Mouse (Mus musculus) macrophage (primary cell): ENCODE measurements around the gene 2410137M14Rik. TPM values are rescaled to one million over a fixed set of nuclear protein-coding genes. Genes with fewer than 3 reads are reported as not detected.

ENCODE experiments used
- H3K27ac ChIP-seq: fragments of 350-480 bp; formaldehyde crosslinking; 2 replicates; pipeline ENCODE4 v1.9.0; 2021
- H3K36me3 ChIP-seq: fragments of 350-480 bp; formaldehyde crosslinking; 2 replicates; pipeline ENCODE4 v1.9.0; 2021; ENCODE audit errors: inconsistent target
- H3K4me3 ChIP-seq: fragments of 350-480 bp; formaldehyde crosslinking; 2 replicates; pipeline ENCODE4 v1.9.0; 2021; ENCODE audit errors: inconsistent target
- H3K79me2 ChIP-seq: fragments of 350-480 bp; formaldehyde crosslinking; 2 replicates; pipeline ENCODE4 v1.9.0; 2021; ENCODE audit errors: inconsistent target
- WGBS: methylation state at CpG from one replicate; pipeline ENCODE4 v1.1.7; 2026; ENCODE audit warnings: inconsistent platforms; ENCODE audit not compliant: missing documents; 5-methylcytosine and 5-hydroxymethylcytosine counted together
- polyA plus RNA-seq: library from polyadenylated mRNA; stranded (reverse); fragments of 250-400 nt; gene quantifications from 3 replicates; pipeline ENCODE4 v1.2.4, GENCODE M21; 2018; ENCODE audit warnings: inconsistent platforms

The 2410137M14Rik gene
- polyA plus RNA-seq, 1 experiment from 2014 or later, result not detected

- WGBS, result 88% methylated on average over 8 of the region's 8 CpGs
- H3K27ac ChIP-seq, result no peak overlapping the region
- H3K79me2 ChIP-seq, result no peaks in the 10 kb centered on the region
- H3K4me3 ChIP-seq, result no peak overlapping the region
- no peaks in the 10 kb centered on the region for H3K36me3 ChIP-seq
These were observed 7.7 kb downstream of the 2410137M14Rik start for GRCm38 (mm10) chr17:36973271-36973787.

GRCm38 (mm10) chr17:36972791-36973190, 8.2 kb downstream of the 2410137M14Rik start:
- 48% methylated on average over 3 of the region's 3 CpGs for WGBS

GRCm38 (mm10) chr17:36971172-36971850, 9.7 kb downstream of the 2410137M14Rik start:
- WGBS, result 15% methylated on average over 6 of the region's 6 CpGs
- Histone ChIP-seq H3K79me2 (no peaks in the 10 kb centered on the region), H3K36me3 (no peaks in the 10 kb centered on the region), H3K27ac (no peak overlapping the region), H3K4me3 (no peak overlapping the region)

More at GRCm38 (mm10) chr17:36972791-36973190, 8.2 kb downstream of the 2410137M14Rik start:
- Histone ChIP-seq H3K27ac (no peak overlapping the region), H3K36me3 (no peaks in the 10 kb centered on the region), H3K79me2 (no peaks in the 10 kb centered on the region), H3K4me3 (no peak overlapping the region)

GRCm38 (mm10) chr17:36970316-36970890, 10.6 kb downstream of the 2410137M14Rik start:
- WGBS, result 80% methylated on average over 14 of the region's 14 CpGs
- Histone ChIP-seq H3K36me3 (no peaks in the 10 kb centered on the region), H3K27ac (no peak overlapping the region), H3K4me3 (no peak overlapping the region), H3K79me2 (no peaks in the 10 kb centered on the region)

GRCm38 (mm10) chr17:36966875-36967274, 14.2 kb downstream of the 2410137M14Rik start:
- Histone ChIP-seq H3K79me2 (no peaks in the 10 kb centered on the region), H3K27ac (no peak overlapping the region), H3K4me3 (no peak overlapping the region), H3K36me3 (no peaks in the 10 kb centered on the region)
- 9% methylated on average over 1 of the region's 1 CpGs for WGBS

- Histone ChIP-seq H3K79me2 (peaks cover 9% of the 10 kb centered on the region; the same call in 1 of the 2 replicates), H3K36me3 (peaks cover 6% of the 10 kb centered on the region; the same call in 1 of the 2 replicates), H3K27ac (no peak overlapping the region), H3K4me3 (no peak overlapping the region)
- 85% methylated on average over 1 of the region's 1 CpGs for WGBS
These were observed 19.9 kb downstream of the 2410137M14Rik start for GRCm38 (mm10) chr17:36961125-36961524.

- Histone ChIP-seq H3K79me2 (peaks cover 9% of the 10 kb centered on the region; the same call in 1 of the 2 replicates), H3K27ac (peak overlapping the region; percentile 56), H3K36me3 (peaks cover 22% of the 10 kb centered on the region; the same call in 1 of the 2 replicates), H3K4me3 (peak overlapping the region; percentile 94)
- WGBS, result 36% methylated on average over 12 of the region's 12 CpGs
These were observed 22.2 kb downstream of the 2410137M14Rik start for GRCm38 (mm10) chr17:36958884-36959283.

- peaks cover 22% of the 10 kb centered on the region; the same call in 1 of the 2 replicates for H3K36me3 ChIP-seq
- WGBS, result 1% methylated on average over 45 of the region's 46 CpGs
These were observed 22.9 kb downstream of the 2410137M14Rik start, which contains the start of the genes Znrd1 and Znrd1as for GRCm38 (mm10) chr17:36957999-36958743. Gene Znrd1, minus strand, starts transcription at chr17:36958559. Gene Znrd1as, plus strand, starts transcription at chr17:36958592.

GRCm38 (mm10) chr17:36953062-36953461, 28.0 kb downstream of the 2410137M14Rik start:
- WGBS, result 100% methylated on average over 1 of the region's 1 CpGs
- Histone ChIP-seq H3K79me2 (peaks cover 23% of the 10 kb centered on the region), H3K27ac (no peak overlapping the region), H3K4me3 (no peak overlapping the region), H3K36me3 (peaks cover 34% of the 10 kb centered on the region; the same call in 1 of the 2 replicates)

More at GRCm38 (mm10) chr17:36957999-36958743, 22.9 kb downstream of the 2410137M14Rik start, which contains the start of the genes Znrd1 and Znrd1as:
- Histone ChIP-seq H3K27ac (peak within 1 kb of the TSS; percentile 56), H3K79me2 (peaks cover 9% of the 10 kb centered on the region; the same call in 1 of the 2 replicates), H3K4me3 (peak within 1 kb of the TSS; percentile 94)

- 97% methylated on average over 2 of the region's 2 CpGs for WGBS
- no peak overlapping the region for H3K4me3 ChIP-seq
- peaks cover 19% of the 10 kb centered on the region for H3K79me2 ChIP-seq
- H3K36me3 ChIP-seq, result peaks cover 34% of the 10 kb centered on the region; the same call in 1 of the 2 replicates
- H3K27ac ChIP-seq, result no peak overlapping the region
These were observed 28.4 kb downstream of the 2410137M14Rik start for GRCm38 (mm10) chr17:36952631-36953030.

- peaks cover 15% of the 10 kb centered on the region for H3K79me2 ChIP-seq
- peaks cover 30% of the 10 kb centered on the region; the same call in 1 of the 2 replicates for H3K36me3 ChIP-seq
- peak within 1 kb of the TSS; percentile 56 for H3K27ac ChIP-seq
- WGBS, result 0% methylated on average over 31 of the region's 36 CpGs
- H3K4me3 ChIP-seq, result peak within 1 kb of the TSS; percentile 98
These were observed 29.8 kb downstream of the 2410137M14Rik start, which contains the start of gene Ppp1r11 for GRCm38 (mm10) chr17:36950981-36951947. Gene Ppp1r11, minus strand, starts transcription at chr17:36951741.

- no peak overlapping the region for H3K4me3 ChIP-seq
- peaks cover 15% of the 10 kb centered on the region for H3K79me2 ChIP-seq
- no peak overlapping the region for H3K27ac ChIP-seq
- peaks cover 15% of the 10 kb centered on the region; the same call in 1 of the 2 replicates for H3K36me3 ChIP-seq
- 98% methylated on average over 8 of the region's 8 CpGs for WGBS
These were observed 31.8 kb downstream of the 2410137M14Rik start for GRCm38 (mm10) chr17:36949265-36949664.

- peaks cover 15% of the 10 kb centered on the region for H3K79me2 ChIP-seq
- H3K36me3 ChIP-seq, result peaks cover 12% of the 10 kb centered on the region; the same call in 1 of the 2 replicates
- 100% methylated on average over 1 of the region's 1 CpGs for WGBS
- H3K27ac ChIP-seq, result no peak overlapping the region
- H3K4me3 ChIP-seq, result no peak overlapping the region
These were observed 32.8 kb downstream of the 2410137M14Rik start for GRCm38 (mm10) chr17:36948286-36948685.
